Mouse (Mus musculus) E14TG2a.4 (cell line): ENCODE measurements around the gene Smim15.

Experiments used
- CTCF ChIP-seq: conservative IDR thresholded peaks from 2 replicates; pipeline ENCODE4 v1.5.1; 2014; ENCODE audit warnings: low read length
- NANOG ChIP-seq: IDR thresholded peaks from 2 replicates; pipeline ENCODE4 v1.6.1; 2014; ENCODE audit warnings: borderline replicate concordance, low read length, mixed read lengths
- POU5F1 ChIP-seq: IDR thresholded peaks from 2 replicates; pipeline ENCODE4 v1.6.1; 2014; ENCODE audit warnings: low read length, borderline replicate concordance

DNA sequence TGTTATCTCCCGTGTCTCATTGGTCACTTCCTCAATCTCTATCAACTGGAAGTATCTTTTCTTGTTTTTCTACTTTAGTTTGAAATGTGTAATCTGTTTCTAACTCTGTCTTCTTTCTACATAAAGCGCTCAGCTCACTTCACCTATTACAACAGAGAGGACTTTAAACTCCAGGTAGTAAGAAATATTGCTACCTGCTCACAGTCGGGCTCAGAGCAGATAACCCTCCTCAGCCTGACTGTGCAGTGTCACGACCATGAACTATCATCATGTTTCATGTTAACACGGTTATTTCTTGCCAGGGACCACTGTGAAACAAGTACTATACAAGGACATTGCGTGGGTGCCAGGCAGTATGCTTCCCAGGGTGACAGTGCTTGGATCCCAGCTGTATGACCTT is 26.9 kb upstream of the Smim15 start:
- TF ChIP-seq CTCF (no peak), NANOG (no peak), POU5F1 (no peak)
